Mouse (Mus musculus) embryonic facial prominence, embryonic 13.5 days (tissue): ENCODE results near the gene Ndrg2. TPM values are rescaled to one million over a fixed set of nuclear protein-coding genes. Genes with fewer than 3 reads are reported as not detected.
"Not testable (repeated sequence)": the region's sequence is repeated elsewhere in the genome, so short reads cannot be mapped to it uniquely, and the experiment has no call there.

Experiments used
- ATAC-seq: fragments of 200-750 bp; cut with Nextera tagmentation; 2 replicates; pipeline ENCODE4 v1.8.0; 2017; ENCODE audit warnings: low read depth; ENCODE audit not compliant: insufficient number of reproducible peaks, insufficient read depth, low FRiP score, low TSS enrichment
- H3K27ac ChIP-seq: fragments of 300-500 bp; sonication (generic); 2 replicates; pipeline ENCODE4 v1.5.1; 2015; ENCODE audit warnings: moderate library complexity, mild to moderate bottlenecking, inconsistent platforms
- H3K27me3 ChIP-seq: fragments of 300-500 bp; sonication (generic); 2 replicates; pipeline ENCODE4 v1.6.1; 2015; ENCODE audit warnings: mild to moderate bottlenecking, inconsistent platforms
- H3K36me3 ChIP-seq: fragments of 300-500 bp; sonication (generic); 2 replicates; pipeline ENCODE4 v1.6.1; 2015; ENCODE audit warnings: mild to moderate bottlenecking, inconsistent platforms
- H3K4me1 ChIP-seq: fragments of 300-500 bp; sonication (generic); 2 replicates; pipeline ENCODE4 v1.6.1; 2015; ENCODE audit warnings: inconsistent platforms
- H3K4me2 ChIP-seq: fragments of 300-500 bp; sonication (generic); 2 replicates; pipeline ENCODE4 v1.6.1; 2015; ENCODE audit warnings: moderate library complexity, mild to moderate bottlenecking, inconsistent platforms
- H3K4me3 ChIP-seq: fragments of 300-500 bp; sonication (generic); 2 replicates; pipeline ENCODE4 v1.5.1; 2015; ENCODE audit warnings: mild to moderate bottlenecking, inconsistent platforms
- H3K9ac ChIP-seq: fragments of 300-500 bp; sonication (generic); 2 replicates; pipeline ENCODE4 v1.6.1; 2015; ENCODE audit warnings: mild to moderate bottlenecking, inconsistent platforms
- H3K9me3 ChIP-seq: fragments of 300-500 bp; sonication (generic); 2 replicates; pipeline ENCODE4 v1.6.1; 2016; ENCODE audit warnings: inconsistent platforms
- WGBS: fragments of 180-500 bp; shearing (Covaris S2); methylation state at CpG from one replicate; pipeline ENCODE4 v1.1.7; 2015; ENCODE audit warnings: mixed read lengths; 5-methylcytosine and 5-hydroxymethylcytosine counted together
- polyA plus RNA-seq: library from polyadenylated mRNA; unstranded; fragments of >200 nt; fragmentation: Nextera tagmentation; extraction: Ambion mirVana; gene quantifications from 2 replicates; pipeline ENCODE4 v1.2.1, GENCODE M21; 2015

Gene Ndrg2
- polyA plus RNA-seq, 1 experiment from 2014 or later, result 55.2 TPM

- Histone ChIP-seq H3K9ac (no peak overlapping the region), H3K36me3 (peaks cover 49% of the 10 kb centered on the region), H3K4me2 (0 out of 2 replicates have a peak overlapping the region, but pooled peaks have one; percentile 7), H3K27me3 (no peaks in the 10 kb centered on the region), H3K27ac (peak overlapping the region; percentile 51), H3K9me3 (no peaks in the 10 kb centered on the region), H3K4me3 (no peak overlapping the region), H3K4me1 (peaks cover 5% of the 10 kb centered on the region)
- ATAC-seq, result peak; percentile 26; the same call in 1 of the 2 replicates
- whole genome bisulfite sequencing, result 15% methylated on average over 10 of the region's 10 CpGs
Observed at GRCm38 (mm10) chr14:51893094-51893794, 20.7 kb downstream of the Ndrg2 start.

- H3K9ac ChIP-seq, result no peak within 1 kb of the TSS
- WGBS, result 91% methylated on average over 9 of the region's 9 CpGs
- H3K9me3 ChIP-seq, result no peaks in the 10 kb centered on the region
- H3K27me3 ChIP-seq, result no peaks in the 10 kb centered on the region
- peak within 1 kb of the TSS; percentile 51 for H3K27ac ChIP-seq
- H3K4me3 ChIP-seq, result no peak within 1 kb of the TSS
- 0 out of 2 replicates have a peak within 1 kb of the TSS, but pooled peaks have one; percentile 7 for H3K4me2 ChIP-seq
- peaks cover 5% of the 10 kb centered on the region for H3K4me1 ChIP-seq
- ATAC-seq, result no peak
- H3K36me3 ChIP-seq, result peaks cover 57% of the 10 kb centered on the region
Observed at GRCm38 (mm10) chr14:51892191-51892939, 21.6 kb downstream of the Ndrg2 start, which contains the start of gene Slc39a2. TSS of gene Slc39a2 (plus strand) at chr14:51892889.

- 90% methylated on average over 6 of the region's 6 CpGs for WGBS
Observed at GRCm38 (mm10) chr14:51889833-51890232, 24.1 kb downstream of the Ndrg2 start.

GRCm38 (mm10) chr14:51886051-51886450 is 27.9 kb downstream of the Ndrg2 start:
- H3K27me3 ChIP-seq, result no peaks in the 10 kb centered on the region
- 0 out of 2 replicates have a peak overlapping the region, but pooled peaks have one; percentile 21 for H3K9ac ChIP-seq
- H3K4me2 ChIP-seq, result peak overlapping the region; percentile 89
- ATAC-seq, result no peak
- no peaks in the 10 kb centered on the region for H3K9me3 ChIP-seq
- H3K36me3 ChIP-seq, result peaks cover 45% of the 10 kb centered on the region
- WGBS, result 55% methylated on average over 6 of the region's 6 CpGs
- H3K27ac ChIP-seq, result no peak overlapping the region
- peak overlapping the region; percentile 83 for H3K4me3 ChIP-seq
- peaks cover 13% of the 10 kb centered on the region for H3K4me1 ChIP-seq

More at GRCm38 (mm10) chr14:51889833-51890232, 24.1 kb downstream of the Ndrg2 start:
- Histone ChIP-seq H3K9me3 (no peaks in the 10 kb centered on the region), H3K9ac (no peak overlapping the region), H3K4me1 (peaks cover 18% of the 10 kb centered on the region), H3K27me3 (no peaks in the 10 kb centered on the region), H3K4me2 (no peak overlapping the region), H3K4me3 (no peak overlapping the region), H3K27ac (no peak overlapping the region), H3K36me3 (peaks cover 61% of the 10 kb centered on the region)
- ATAC-seq, result no peak

GRCm38 (mm10) chr14:51884598-51885331 is 29.2 kb downstream of the Ndrg2 start, which contains the start of gene Mettl17:
TSS of gene Mettl17 (plus strand) at chr14:51884842.
- ATAC-seq, result peak; percentile 93
- Histone ChIP-seq H3K9me3 (no peaks in the 10 kb centered on the region), H3K4me3 (peak within 1 kb of the TSS; percentile 83), H3K9ac (peak within 1 kb of the TSS; percentile 79), H3K27me3 (no peaks in the 10 kb centered on the region), H3K27ac (peak within 1 kb of the TSS; percentile 77), H3K4me1 (peaks cover 13% of the 10 kb centered on the region), H3K36me3 (peaks cover 32% of the 10 kb centered on the region), H3K4me2 (peak within 1 kb of the TSS; percentile 89)
- WGBS, result under 1% methylated on average over 43 of the region's 43 CpGs

- H3K9me3 ChIP-seq, result no peaks in the 10 kb centered on the region
- H3K4me1 ChIP-seq, result peaks cover 13% of the 10 kb centered on the region
- peak overlapping the region; percentile 83 for H3K4me3 ChIP-seq
- H3K36me3 ChIP-seq, result peaks cover 25% of the 10 kb centered on the region
- H3K9ac ChIP-seq, result peak overlapping the region; percentile 64
- peak; percentile 17 for ATAC-seq
- peak overlapping the region; percentile 89 for H3K4me2 ChIP-seq
- WGBS, result 2% methylated on average over 14 of the region's 14 CpGs
- no peaks in the 10 kb centered on the region for H3K27me3 ChIP-seq
- H3K27ac ChIP-seq, result peak overlapping the region; percentile 55
Observed at GRCm38 (mm10) chr14:51884031-51884544, 29.9 kb downstream of the Ndrg2 start.

- Histone ChIP-seq H3K36me3 (peaks cover 20% of the 10 kb centered on the region), H3K9me3 (no peaks in the 10 kb centered on the region), H3K4me3 (peak overlapping the region; percentile 83), H3K9ac (peak overlapping the region; percentile 64; the same call in 1 of the 2 replicates), H3K4me1 (peaks cover 13% of the 10 kb centered on the region), H3K4me2 (peak overlapping the region; percentile 89), H3K27ac (peak overlapping the region; percentile 55), H3K27me3 (no peaks in the 10 kb centered on the region)
- WGBS, result 2% methylated on average over 4 of the region's 4 CpGs
- 0 out of 2 replicates have a peak, but pooled peaks have one; percentile 23 for ATAC-seq
Observed at GRCm38 (mm10) chr14:51883527-51884030, 30.4 kb downstream of the Ndrg2 start.

- Histone ChIP-seq H3K36me3 (no peaks in the 10 kb centered on the region), H3K9ac (no peak overlapping the region), H3K4me1 (no peaks in the 10 kb centered on the region), H3K27me3 (no peaks in the 10 kb centered on the region), H3K27ac (no peak overlapping the region), H3K4me3 (no peak overlapping the region), H3K9me3 (no peaks in the 10 kb centered on the region), H3K4me2 (no peak overlapping the region)
- ATAC-seq, result no peak
- WGBS, result 77% methylated on average over 3 of the region's 3 CpGs
Observed at GRCm38 (mm10) chr14:51877517-51877916, 36.4 kb downstream of the Ndrg2 start.

GRCm38 (mm10) chr14:51871741-51872140 is 42.2 kb downstream of the Ndrg2 start:
- Histone ChIP-seq H3K9ac (no peak overlapping the region), H3K4me3 (no peak overlapping the region), H3K9me3 (no peaks in the 10 kb centered on the region), H3K4me1 (no peaks in the 10 kb centered on the region), H3K27ac (no peak overlapping the region), H3K4me2 (no peak overlapping the region), H3K27me3 (no peaks in the 10 kb centered on the region), H3K36me3 (no peaks in the 10 kb centered on the region)
- ATAC-seq, result no peak
- 75% methylated on average over 9 of the region's 9 CpGs for WGBS

- no peak for ATAC-seq
Observed at GRCm38 (mm10) chr14:51870756-51871155, 43.2 kb downstream of the Ndrg2 start.

GRCm38 (mm10) chr14:51863603-51864002 is 50.4 kb downstream of the Ndrg2 start:
- not testable (repeated sequence) for ATAC-seq, H3K4me2 ChIP-seq, H3K27ac ChIP-seq, H3K9me3 ChIP-seq, H3K4me1 ChIP-seq, H3K4me3 ChIP-seq, H3K36me3 ChIP-seq, H3K9ac ChIP-seq, H3K27me3 ChIP-seq
- WGBS, result 0% methylated on average over 1 of the region's 1 CpGs

More at GRCm38 (mm10) chr14:51870756-51871155, 43.2 kb downstream of the Ndrg2 start:
- Histone ChIP-seq H3K4me3 (no peak overlapping the region), H3K9me3 (no peaks in the 10 kb centered on the region), H3K27ac (no peak overlapping the region), H3K27me3 (no peaks in the 10 kb centered on the region), H3K4me2 (no peak overlapping the region), H3K36me3 (no peaks in the 10 kb centered on the region), H3K9ac (no peak overlapping the region), H3K4me1 (no peaks in the 10 kb centered on the region)
- WGBS, result 72% methylated on average over 2 of the region's 2 CpGs
